Mouse (Mus musculus) lung, postnatal 0 days (tissue): ENCODE results near the gene Atp6v1b1.

Experiments
- CTCF ChIP-seq: IDR thresholded peaks from 2 replicates; pipeline ENCODE4 v1.5.1; 2016; ENCODE audit warnings: antibody characterized with exemption, mild to moderate bottlenecking
- EP300 ChIP-seq: IDR thresholded peaks from 2 replicates; pipeline ENCODE4 v1.6.1; 2016; ENCODE audit warnings: antibody characterized with exemption, mild to moderate bottlenecking, control low read depth

GRCm38 (mm10) chr6:83711067-83711675 lies 31.6 kb upstream of the Atp6v1b1 start, which contains the start of gene Vax2:
- TF ChIP-seq CTCF = no peak
- no peak for TF ChIP-seq EP300
